Mouse (Mus musculus): ENCODE measurements at regions not wholly inside any gene's neighbourhood (a gene's known extent, or its start where the extent isn't known, plus 50 kb on each side); places are given as distances from the start of the nearest gene placed in this dataset.

DNA sequence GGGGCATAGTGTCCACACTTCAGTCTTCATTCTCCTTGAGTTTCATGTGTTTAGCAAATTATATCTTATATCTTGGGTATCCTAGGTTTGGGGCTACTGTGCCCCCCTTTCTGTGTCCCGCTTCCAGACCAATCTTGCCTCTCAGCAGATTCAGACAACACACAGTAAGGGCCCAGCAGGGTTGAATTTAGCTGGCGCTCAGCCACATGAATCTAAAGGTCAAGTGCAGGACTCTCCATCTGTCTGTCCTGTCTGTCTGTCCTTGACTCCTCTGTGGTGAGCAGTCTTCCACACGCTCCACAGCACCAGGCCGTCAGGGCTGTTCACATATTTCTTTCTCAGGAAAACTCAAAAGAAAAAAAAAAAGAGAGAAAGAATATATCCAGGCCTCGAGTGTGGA lies 255.5 kb upstream of the Kdm8 start:
- H3K9ac ChIP-seq (ENCODE audit: control insufficient read depth, low read depth, low read length, poor library complexity, severe bottlenecking): no peak overlapping the region
- H3K27me3 ChIP-seq (ENCODE audit: control insufficient read depth in 1 of 2, insufficient read depth in 2 of 2, low read length in 2 of 2): no peaks in the 10 kb centered on the region
- H3K79me2 ChIP-seq (ENCODE audit: control insufficient read depth, insufficient read depth, low read length, poor library complexity): no peaks in the 10 kb centered on the region
- H3K27ac ChIP-seq (ENCODE audit: control insufficient read depth, low read depth, low read length): no peak overlapping the region
- no peaks in the 10 kb centered on the region for H3K4me1 ChIP-seq (ENCODE audit: control insufficient read depth in 1 of 2, insufficient read depth in 2 of 2, low read length in 2 of 2)
- H3K4me3 ChIP-seq (ENCODE audit: control insufficient read depth in 1 of 2, insufficient read depth in 1 of 2, low read depth in 2 of 2, low read length in 2 of 2): no peak overlapping the region
- no peaks in the 10 kb centered on the region for H3K36me3 ChIP-seq (ENCODE audit: control insufficient read depth in 1 of 2, insufficient read depth in 2 of 2, low read length in 2 of 2)
- H3K9me3 ChIP-seq (replicated peaks; ENCODE audit: insufficient read depth, low read length): no peaks in the 10 kb centered on the region
- TF ChIP-seq UBTF (IDR thresholded peaks at IDR 0.05; ENCODE audit: borderline replicate concordance, insufficient read depth, low read depth, low read length): no peak
- no peak for TF ChIP-seq ZNF384 (IDR thresholded peaks at IDR 0.05; ENCODE audit: low read depth, low read length)
- TF ChIP-seq ZKSCAN1 (IDR thresholded peaks at IDR 0.05; ENCODE audit: low read depth, low read length): no peak
- no peak for TF ChIP-seq MAFK (IDR thresholded peaks at IDR 0.05; ENCODE audit: borderline replicate concordance, low read depth, low read length)
- DNase-seq (ENCODE audit: low read depth, low spot score): no peak

DNA sequence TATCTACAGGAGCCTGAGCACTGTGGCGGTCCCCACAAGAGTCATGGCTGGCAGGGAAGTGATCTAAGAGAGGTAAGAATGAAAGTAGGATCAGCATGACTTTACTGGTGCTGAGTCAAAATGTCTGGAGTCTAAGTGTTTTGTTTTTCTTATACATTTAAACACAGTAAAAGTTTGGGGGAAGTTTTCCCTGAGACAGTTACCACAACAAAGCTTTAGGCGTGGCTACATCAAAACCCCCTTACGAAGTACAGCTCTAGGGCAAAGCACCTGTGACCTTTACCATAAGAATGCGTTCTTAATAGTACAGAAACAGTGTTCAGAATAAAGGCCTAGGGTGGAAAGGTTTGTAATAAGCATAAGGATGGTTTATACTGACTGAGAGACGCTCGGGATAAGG lies 254.4 kb upstream of the Kdm8 start:
- Histone ChIP-seq H3K36me3 (ENCODE audit: control insufficient read depth in 1 of 2, insufficient read depth in 2 of 2, low read length in 2 of 2) (no peaks in the 10 kb centered on the region), H3K27ac (ENCODE audit: control insufficient read depth, low read depth, low read length) (no peak overlapping the region), H3K27me3 (ENCODE audit: control insufficient read depth in 1 of 2, insufficient read depth in 2 of 2, low read length in 2 of 2) (no peaks in the 10 kb centered on the region), H3K4me3 (ENCODE audit: control insufficient read depth in 1 of 2, insufficient read depth in 1 of 2, low read depth in 2 of 2, low read length in 2 of 2) (no peak overlapping the region), H3K9ac (ENCODE audit: control insufficient read depth, low read depth, low read length, poor library complexity, severe bottlenecking) (no peak overlapping the region), H3K4me1 (ENCODE audit: control insufficient read depth in 1 of 2, insufficient read depth in 2 of 2, low read length in 2 of 2) (no peaks in the 10 kb centered on the region), H3K79me2 (ENCODE audit: control insufficient read depth, insufficient read depth, low read length, poor library complexity) (no peaks in the 10 kb centered on the region), H3K9me3 (replicated peaks; ENCODE audit: insufficient read depth, low read length) (no peaks in the 10 kb centered on the region)
- DNase-seq (ENCODE audit: low read depth, low spot score): no peak
- TF ChIP-seq EP300 (IDR thresholded peaks at IDR 0.05; ENCODE audit: low read depth in 1 of 2, low read length in 2 of 2): no peak
- TF ChIP-seq MYB (IDR thresholded peaks at IDR 0.05; ENCODE audit: low read depth, low read length): no peak
- no peak for TF ChIP-seq KAT2A (conservative IDR thresholded peaks at IDR 0.05; ENCODE audit: low read depth, low read length)
- TF ChIP-seq TCF12 (IDR thresholded peaks at IDR 0.05; ENCODE audit: low read depth, low read length): no peak
- no peak for TF ChIP-seq NRF1 (IDR thresholded peaks at IDR 0.05; ENCODE audit: insufficient read depth, low read depth, low read length, poor library complexity, severe bottlenecking)
- no peak for TF ChIP-seq MAFK (IDR thresholded peaks at IDR 0.05; ENCODE audit: borderline replicate concordance, low read depth, low read length)
- no peak for TF ChIP-seq NELFE (IDR thresholded peaks at IDR 0.05; ENCODE audit: low read depth, low read length)
- TF ChIP-seq CHD2 (IDR thresholded peaks at IDR 0.05; ENCODE audit: low read length): no peak

DNA sequence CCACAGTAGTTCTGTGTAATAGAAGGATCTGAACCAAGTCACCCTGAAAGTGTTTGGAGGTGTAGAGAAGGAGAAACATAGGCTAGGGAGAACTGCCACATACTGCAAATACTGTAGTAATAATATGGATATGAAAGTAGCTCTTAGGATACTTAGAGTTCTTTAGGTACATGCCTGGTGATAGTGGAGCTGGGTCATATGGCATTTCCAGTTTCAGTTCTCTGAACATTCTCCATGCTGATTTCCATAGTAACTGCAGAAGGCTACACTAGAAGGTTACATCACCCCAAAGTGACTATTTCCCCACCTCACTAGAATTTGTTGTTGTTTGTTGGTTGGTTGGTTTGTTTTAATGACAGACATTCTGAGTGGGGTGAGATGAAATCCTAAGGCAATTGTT lies 253.2 kb upstream of the Kdm8 start:
- TF ChIP-seq MYB (IDR thresholded peaks at IDR 0.05; ENCODE audit: low read depth, low read length): no peak
- no peak for TF ChIP-seq HCFC1 (IDR thresholded peaks at IDR 0.05; ENCODE audit: low read depth, low read length)
- TF ChIP-seq SIN3A (IDR thresholded peaks at IDR 0.05; ENCODE audit: low read length): no peak
- TF ChIP-seq ELF1 (IDR thresholded peaks at IDR 0.05; ENCODE audit: low read depth, low read length): no peak
- TF ChIP-seq POLR2AphosphoS5 (IDR thresholded peaks at IDR 0.05; ENCODE audit: borderline replicate concordance, low read depth, low read length): no peak
- no peak for TF ChIP-seq MAFK (IDR thresholded peaks at IDR 0.05; ENCODE audit: borderline replicate concordance, low read depth, low read length)
- no peak for TF ChIP-seq TAL1 (IDR thresholded peaks at IDR 0.05; ENCODE audit: low read length)
- TF ChIP-seq BHLHE40 (IDR thresholded peaks at IDR 0.05; ENCODE audit: borderline replicate concordance, low read depth, low read length): no peak
- TF ChIP-seq MAX (IDR thresholded peaks at IDR 0.05; ENCODE audit: low read length): no peak
- no peak for TF ChIP-seq ZC3H11A (IDR thresholded peaks at IDR 0.05; ENCODE audit: low read depth, low read length)
- no peak for TF ChIP-seq JUND (IDR thresholded peaks at IDR 0.05; ENCODE audit: low read depth, low read length)
- TF ChIP-seq CHD1 (IDR thresholded peaks at IDR 0.05; ENCODE audit: low read depth, low read length): no peak
- TF ChIP-seq NRF1 (IDR thresholded peaks at IDR 0.05; ENCODE audit: insufficient read depth, low read depth, low read length, poor library complexity, severe bottlenecking): no peak
- TF ChIP-seq NELFE (IDR thresholded peaks at IDR 0.05; ENCODE audit: low read depth, low read length): no peak
- TF ChIP-seq E2F4 (IDR thresholded peaks at IDR 0.05; ENCODE audit: borderline replicate concordance, low read depth, low read length): no peak
- TF ChIP-seq USF1 (IDR thresholded peaks at IDR 0.05; ENCODE audit: low read depth, low read length): no peak
- no peak for TF ChIP-seq POLR2AphosphoS2 (IDR thresholded peaks at IDR 0.05; ENCODE audit: low read length)
- TF ChIP-seq MAZ (IDR thresholded peaks at IDR 0.05; ENCODE audit: low read depth, low read length): no peak
- no peak for TF ChIP-seq KAT2A (conservative IDR thresholded peaks at IDR 0.05; ENCODE audit: low read depth, low read length)
- no peak for TF ChIP-seq TBP (IDR thresholded peaks at IDR 0.05; ENCODE audit: low read depth, low read length)
- H3K4me3 ChIP-seq (ENCODE audit: control insufficient read depth in 1 of 2, insufficient read depth in 1 of 2, low read depth in 2 of 2, low read length in 2 of 2): no peak overlapping the region
- no peak overlapping the region for H3K9ac ChIP-seq (ENCODE audit: control insufficient read depth, low read depth, low read length, poor library complexity, severe bottlenecking)
- H3K27ac ChIP-seq (ENCODE audit: control insufficient read depth, low read depth, low read length): no peak overlapping the region
- H3K9me3 ChIP-seq (replicated peaks; ENCODE audit: insufficient read depth, low read length): no peaks in the 10 kb centered on the region
- DNase-seq (ENCODE audit: low read depth, low spot score): no peak
- no peaks in the 10 kb centered on the region for H3K4me1 ChIP-seq (ENCODE audit: control insufficient read depth in 1 of 2, insufficient read depth in 2 of 2, low read length in 2 of 2)
- no peaks in the 10 kb centered on the region for H3K79me2 ChIP-seq (ENCODE audit: control insufficient read depth, insufficient read depth, low read length, poor library complexity)
- no peaks in the 10 kb centered on the region for H3K27me3 ChIP-seq (ENCODE audit: control insufficient read depth in 1 of 2, insufficient read depth in 2 of 2, low read length in 2 of 2)
- no peaks in the 10 kb centered on the region for H3K36me3 ChIP-seq (ENCODE audit: control insufficient read depth in 1 of 2, insufficient read depth in 2 of 2, low read length in 2 of 2)

Data from MEL (cell line).